Mouse (Mus musculus) hindbrain, embryonic 14.5 days (tissue): ENCODE results near the gene Polr2g. TPM values are rescaled to one million over a fixed set of nuclear protein-coding genes. Genes with fewer than 3 reads are reported as not detected.

Experiments
- ATAC-seq: fragments of 200-750 bp; cut with Nextera tagmentation; 2 replicates; pipeline ENCODE4 v1.8.0; 2017; ENCODE audit warnings: moderate number of reproducible peaks, mild to moderate bottlenecking, moderate TSS enrichment, moderate library complexity; ENCODE audit not compliant: low FRiP score
- DNase-seq: peaks from one replicate; pipeline ENCODE4 v3.0.0-alpha.2; 2015; ENCODE audit warnings: low spot score
- H3K27ac ChIP-seq: fragments of 300-500 bp; sonication (generic); 2 replicates; pipeline ENCODE4 v1.5.1; 2014; ENCODE audit warnings: mild to moderate bottlenecking, moderate library complexity
- H3K27me3 ChIP-seq: fragments of 300-500 bp; sonication (generic); 2 replicates; pipeline ENCODE4 v1.6.1; 2014; ENCODE audit warnings: mild to moderate bottlenecking, low read length, mixed read lengths; ENCODE audit not compliant: control insufficient read depth, insufficient read depth
- H3K36me3 ChIP-seq: fragments of 300-500 bp; sonication (generic); replicated peaks from 2 replicates; pipeline ENCODE4 v1.6.1; 2014; ENCODE audit not compliant: control insufficient read depth, insufficient read depth
- H3K4me1 ChIP-seq: fragments of 300-500 bp; sonication (generic); replicated peaks from 2 replicates; pipeline ENCODE4 v1.6.1; 2014; ENCODE audit warnings: antibody characterized with exemption, low read length, mixed read lengths; ENCODE audit not compliant: control insufficient read depth, insufficient read depth
- H3K4me2 ChIP-seq: fragments of 300-500 bp; sonication (generic); replicated peaks from 2 replicates; pipeline ENCODE4 v1.6.1; 2014; ENCODE audit warnings: mild to moderate bottlenecking, moderate library complexity
- H3K4me3 ChIP-seq: fragments of 300-500 bp; sonication (generic); replicated peaks from 2 replicates; pipeline ENCODE4 v1.5.1; 2014; ENCODE audit warnings: mild to moderate bottlenecking, low read length
- H3K9ac ChIP-seq: fragments of 300-500 bp; sonication (generic); 2 replicates; pipeline ENCODE4 v1.6.1; 2014
- H3K9me3 ChIP-seq: fragments of 300-500 bp; sonication (generic); 2 replicates; pipeline ENCODE4 v1.6.1; 2016; ENCODE audit warnings: low read length; ENCODE audit not compliant: control insufficient read depth
- WGBS: fragments of 180-500 bp; shearing (Covaris S2); extraction: QIAGEN DNeasy Blood & Tissue Kit; methylation state at CpG from one replicate; pipeline ENCODE4 v1.1.7; 2014; 5-methylcytosine and 5-hydroxymethylcytosine counted together
- polyA plus RNA-seq: library from polyadenylated mRNA; unstranded; fragments of >200 nt; fragmentation: Nextera tagmentation; extraction: Ambion mirVana; gene quantifications from 2 replicates; pipeline ENCODE4 v1.2.1, GENCODE M21; 2014

Gene Polr2g
- polyA plus RNA-seq, 1 experiment from 2014 or later, result 145 TPM

GRCm38 (mm10) chr19:8745382-8745781, 53.0 kb downstream of the Polr2g start:
- Histone ChIP-seq H3K9me3 (no peaks in the 10 kb centered on the region), H3K27me3 (no peaks in the 10 kb centered on the region), H3K9ac (no peak overlapping the region), H3K4me1 (peaks cover 22% of the 10 kb centered on the region), H3K4me2 (no peak overlapping the region), H3K36me3 (peaks cover 78% of the 10 kb centered on the region), H3K27ac (no peak overlapping the region), H3K4me3 (no peak overlapping the region)
- WGBS, result 100% methylated on average over 1 of the region's 1 CpGs
- ATAC-seq (no peak), DNase-seq (no peak)

Other genes with a start within 250 kb of the Polr2g start
- 9.2 and 11.9 TPM in 2 replicates for gene Slc22a8, start 207.3 kb downstream of the Polr2g start, polyA plus RNA-seq
- 3.5 and 3.7 TPM in 2 replicates for gene Slc22a6, start 180.5 kb downstream of the Polr2g start, polyA plus RNA-seq
- 0.30 and 0.35 TPM in 2 replicates for gene Chrm1, start 134.8 kb downstream of the Polr2g start, polyA plus RNA-seq
- gene Slc3a2, start 75.2 kb downstream of the Polr2g start, polyA plus RNA-seq, result 161 and 174 TPM in 2 replicates
- gene Wdr74, start 62.8 kb downstream of the Polr2g start, polyA plus RNA-seq, result 80.7 and 80.8 TPM in 2 replicates
- gene 1700092M07Rik, start 57.9 kb downstream of the Polr2g start, polyA plus RNA-seq, result 0.84 and 0.90 TPM in 2 replicates
- 102 and 103 TPM in 2 replicates for gene Stx5a, start 57.2 kb downstream of the Polr2g start, polyA plus RNA-seq
- gene Nxf1, start 41.5 kb downstream of the Polr2g start, polyA plus RNA-seq, result 120 and 125 TPM in 2 replicates
- 209 and 273 TPM in 2 replicates for gene Tmem223, start 27.6 kb downstream of the Polr2g start, polyA plus RNA-seq
- gene Tmem179b, start 24.1 kb downstream of the Polr2g start, polyA plus RNA-seq, result 29.3 and 37.5 TPM in 2 replicates
- 18.7 TPM in 2 replicates for gene Taf6l, start 12.2 kb downstream of the Polr2g start, polyA plus RNA-seq
- gene Zbtb3, start 4.0 kb upstream of the Polr2g start, polyA plus RNA-seq, result 6.8 and 7.1 TPM in 2 replicates
- gene Ttc9c, start 20.8 kb upstream of the Polr2g start, polyA plus RNA-seq, result 46.9 and 56.1 TPM in 2 replicates
- 8.0 and 8.4 TPM in 2 replicates for gene Hnrnpul2, start 21.4 kb upstream of the Polr2g start, polyA plus RNA-seq
- gene AC129217.1, start 31.2 kb upstream of the Polr2g start, polyA plus RNA-seq, result not detected in 2 replicates
- gene Bscl2, start 38.9 kb upstream of the Polr2g start, polyA plus RNA-seq, result 79.9 and 89.2 TPM in 2 replicates
- 508 and 520 TPM in 2 replicates for gene Gng3, start 40.6 kb upstream of the Polr2g start, polyA plus RNA-seq
- 0.82 and 1.1 TPM in 2 replicates for gene Lrrn4cl, start 52.2 kb upstream of the Polr2g start, polyA plus RNA-seq
- 129 and 131 TPM in 2 replicates for gene Ubxn1, start 72.9 kb upstream of the Polr2g start, polyA plus RNA-seq
- gene Uqcc3, start 82.3 kb upstream of the Polr2g start, polyA plus RNA-seq, result 49.1 and 60.6 TPM in 2 replicates
- gene Lbhd1, start 85.2 kb upstream of the Polr2g start, polyA plus RNA-seq, result 33.0 and 39.9 TPM in 2 replicates
- not detected in 2 replicates for gene Gm49403, start 85.4 kb upstream of the Polr2g start, polyA plus RNA-seq
- 42.7 and 49.2 TPM in 2 replicates for gene 1810009A15Rik, start 90.3 kb upstream of the Polr2g start, polyA plus RNA-seq
- 2.5 TPM in 1 of 2 replicates, not detected in the other for gene Gm49416, start 90.3 kb upstream of the Polr2g start, polyA plus RNA-seq
- 26.4 and 28.5 TPM in 2 replicates for gene Ints5, start 94.4 kb upstream of the Polr2g start, polyA plus RNA-seq
- 76.8 and 84.1 TPM in 2 replicates for gene Ganab, start 99.5 kb upstream of the Polr2g start, polyA plus RNA-seq
- gene B3gat3, start 121.8 kb upstream of the Polr2g start, polyA plus RNA-seq, result 81.6 and 83.9 TPM in 2 replicates
- gene Rom1, start 130.8 kb upstream of the Polr2g start, polyA plus RNA-seq, result 1.4 and 1.6 TPM in 2 replicates
- 5.8 and 6.1 TPM in 2 replicates for gene Eml3, start 131.0 kb upstream of the Polr2g start, polyA plus RNA-seq
- 29.3 and 30.3 TPM in 2 replicates for gene Mta2, start 143.3 kb upstream of the Polr2g start, polyA plus RNA-seq
- 20.0 and 23.0 TPM in 2 replicates for gene Tut1, start 155.3 kb upstream of the Polr2g start, polyA plus RNA-seq
- 308 and 316 TPM in 2 replicates for gene Eef1g, start 168.5 kb upstream of the Polr2g start, polyA plus RNA-seq
- 4.5 and 4.9 TPM in 2 replicates for gene Ahnak, start 190.7 kb upstream of the Polr2g start, polyA plus RNA-seq